Mouse (Mus musculus) cerebellum, adult 2 months (tissue): Measurements from ENCODE around the gene Loxl4.

Experiments used
- CTCF ChIP-seq: fragments of 200-500 bp; IDR thresholded peaks from 2 replicates; pipeline ENCODE4 v1.5.1; 2011; ENCODE audit warnings: low read depth, mild to moderate bottlenecking, control low read depth, low read length, moderate library complexity, borderline replicate concordance; ENCODE audit not compliant: insufficient read depth
- POLR2A ChIP-seq: fragments of 200-500 bp; IDR thresholded peaks from 2 replicates; pipeline ENCODE4 v1.6.1; 2011; ENCODE audit warnings: low read length, control low read depth, borderline replicate concordance; ENCODE audit not compliant: insufficient read depth

DNA sequence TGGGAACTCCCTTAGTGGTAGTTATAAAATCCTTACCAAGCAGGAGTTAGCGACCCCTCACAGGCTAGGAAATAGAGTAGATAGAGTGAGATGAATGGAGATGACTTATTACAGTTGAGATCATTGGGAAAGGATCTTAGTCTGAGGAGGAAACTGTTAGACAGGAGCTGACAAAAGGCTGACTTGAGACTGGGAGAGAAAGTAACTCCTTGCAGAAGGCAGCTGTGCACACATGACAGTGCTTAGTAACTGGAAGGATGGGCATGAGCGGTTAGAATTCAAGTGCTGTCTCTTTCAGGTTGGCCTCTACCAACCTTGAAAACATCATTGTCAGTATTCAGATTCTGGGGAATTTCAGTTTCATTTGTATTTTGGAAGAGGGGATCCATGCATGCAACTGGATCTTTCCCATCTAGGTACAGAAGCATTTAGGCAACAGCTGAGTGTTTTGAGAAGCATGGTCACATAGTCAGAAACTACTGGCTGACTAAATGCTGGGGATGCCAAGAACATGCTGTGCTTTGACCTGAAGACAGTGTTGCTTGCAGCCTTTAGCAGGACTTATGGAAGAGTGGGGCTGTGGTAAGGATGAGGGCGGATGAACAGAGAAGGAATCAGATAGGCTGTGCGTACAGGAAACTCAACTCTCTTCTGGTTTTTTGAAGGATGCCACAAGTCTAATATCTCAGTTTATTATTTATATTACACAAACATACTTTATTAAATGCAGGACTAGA, 46.2 kb downstream of the Loxl4 start:
- TF ChIP-seq CTCF (no peak), POLR2A (no peak)
